Mouse (Mus musculus): ENCODE results near the gene Snrk.
A peak's percentile ranks its signal among the peaks of the same experiment; 100 is the strongest.

Gene Snrk

DNA sequence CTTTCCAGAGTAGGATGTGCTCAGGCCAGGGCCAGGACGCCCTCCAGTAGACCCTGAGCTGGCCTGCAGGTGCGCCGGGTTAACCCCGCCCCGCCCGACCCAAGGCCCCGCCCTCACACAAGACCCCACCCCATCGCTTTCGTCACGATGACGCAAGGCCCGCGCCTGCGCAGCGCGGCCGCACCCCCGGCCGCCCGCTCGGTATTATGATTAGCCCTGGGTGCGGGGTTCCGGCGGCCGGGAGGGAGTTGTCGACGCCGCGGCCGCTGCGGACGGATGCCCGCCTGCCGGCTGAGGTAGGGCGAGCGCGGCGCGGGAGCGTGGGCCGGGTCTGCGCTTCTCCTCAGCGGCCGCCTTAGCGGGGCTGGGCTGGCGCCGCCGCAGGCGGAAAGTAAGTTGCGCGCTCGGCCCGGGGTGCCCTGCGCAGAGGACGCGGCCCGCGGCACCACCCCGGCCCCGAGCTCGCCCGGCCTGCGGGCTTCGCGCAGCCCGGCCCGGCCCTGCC is at the start of gene Snrk:
TSS of gene Snrk (plus strand) at position 155 of the 505 bp plus-strand sequence.
- DNase-seq (ENCODE audit: low spot score in 2 of 2), result peak; percentile 52 to 84

DNA sequence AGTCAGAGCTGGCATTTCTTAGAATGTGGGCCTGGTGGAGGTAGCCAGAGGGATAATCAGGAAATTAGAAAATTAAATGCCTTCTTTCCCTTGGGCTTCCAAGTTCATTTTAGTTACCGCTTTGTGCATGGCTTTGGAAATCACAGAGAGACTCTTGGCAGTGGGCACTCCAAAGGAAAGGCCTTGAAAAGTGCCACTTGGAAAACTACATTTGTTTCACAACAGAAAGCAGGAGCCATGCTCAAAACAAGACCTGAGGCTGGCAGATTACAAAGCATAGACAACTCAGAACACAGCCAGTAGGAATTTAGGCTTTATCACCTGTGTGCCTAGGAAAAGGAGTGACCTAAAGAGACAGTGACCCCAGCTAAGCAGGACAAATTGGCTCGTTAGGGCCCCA is 49.4 kb upstream of the Snrk start:
- DNase-seq (ENCODE audit: low spot score in 2 of 2), result no peak

DNA sequence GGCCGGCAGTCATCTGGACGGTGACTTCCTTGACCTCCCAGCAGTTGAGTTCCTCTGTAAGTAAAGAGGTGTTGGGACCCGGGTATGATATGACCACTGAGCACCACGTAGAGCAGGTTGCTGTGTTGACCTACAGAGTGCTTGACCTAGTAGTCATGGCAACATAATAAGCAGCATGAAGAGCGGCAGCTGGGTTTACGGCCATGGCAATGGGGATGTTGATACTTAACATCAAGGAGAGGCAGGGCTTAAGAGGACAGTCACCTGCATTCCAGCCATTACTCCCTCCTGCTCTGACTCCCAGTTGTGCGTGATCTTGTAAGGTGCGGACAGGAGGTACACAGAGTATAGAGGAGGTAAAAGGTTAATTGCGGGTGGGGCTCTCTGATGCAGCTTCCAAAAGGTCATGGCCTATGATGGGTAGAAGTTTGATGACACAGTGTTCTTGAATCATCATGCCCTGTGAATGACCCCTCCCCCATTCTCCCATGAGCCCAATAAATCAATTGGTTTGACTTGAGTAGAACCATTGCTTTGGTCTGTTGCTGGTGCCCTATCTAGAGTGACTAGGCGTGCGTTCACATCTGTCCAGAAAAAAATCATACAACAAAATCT is 47.4 kb upstream of the Snrk start:
- no peak for DNase-seq (ENCODE audit: low spot score in 2 of 2)

DNA sequence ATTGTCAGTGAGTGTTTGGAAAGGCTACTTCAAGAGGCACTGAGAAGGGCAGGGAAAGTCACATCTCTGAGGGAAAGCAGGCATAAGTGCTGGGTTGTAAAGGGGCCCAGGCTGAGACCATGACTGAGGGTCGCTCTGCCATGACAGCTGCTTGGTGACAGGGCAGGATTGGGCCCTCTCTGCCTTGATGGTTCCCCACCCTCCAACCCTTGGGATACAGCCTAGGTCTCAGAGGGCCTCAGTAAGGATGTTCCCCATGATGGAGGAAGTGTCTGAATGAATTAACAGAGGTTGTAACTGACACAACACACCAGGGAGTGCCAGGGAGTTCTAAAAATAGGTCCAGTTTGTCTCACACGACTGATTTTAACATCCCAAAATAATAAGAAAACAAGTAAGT is 43.1 kb upstream of the Snrk start:
- DNase-seq (ENCODE audit: low spot score in 2 of 2), result no peak

DNA sequence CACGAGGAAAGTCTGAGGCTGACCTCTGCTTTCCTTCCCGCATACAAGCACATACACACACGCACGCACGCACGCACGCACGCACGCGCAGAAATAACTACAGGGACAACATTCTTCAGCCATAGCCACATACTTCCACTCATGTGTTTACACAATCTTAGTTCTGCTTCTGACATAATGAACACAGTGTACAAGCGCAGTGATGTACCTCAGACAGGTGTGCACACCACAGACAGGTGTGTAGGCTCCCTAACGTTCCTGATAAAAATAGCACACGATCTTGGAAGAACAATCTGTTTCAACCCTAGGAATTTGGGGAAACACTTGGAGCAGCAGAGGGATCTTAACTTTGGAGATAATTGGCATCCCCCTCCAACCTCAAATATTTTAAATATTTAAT is 42.5 kb upstream of the Snrk start:
- DNase-seq (ENCODE audit: low spot score in 2 of 2), result no peak

DNA sequence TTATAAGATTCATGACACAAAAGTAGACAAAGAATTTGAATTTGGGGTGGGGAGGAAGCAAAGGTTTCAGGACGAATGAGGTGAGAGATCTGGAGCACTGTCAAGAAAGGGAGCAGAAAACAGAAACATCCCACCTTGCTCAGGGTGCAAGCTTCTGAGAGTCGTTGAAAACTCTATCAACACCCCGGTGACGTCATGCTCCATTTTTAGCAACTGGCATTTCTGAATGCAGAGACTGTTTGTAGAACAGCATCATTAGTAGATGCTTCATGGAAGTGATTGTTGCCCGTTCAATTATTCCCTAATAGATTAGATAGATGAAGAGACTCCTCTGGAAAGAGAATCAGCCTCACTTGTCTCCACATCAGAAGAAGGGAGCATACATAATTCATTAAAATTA is 38.6 kb upstream of the Snrk start:
- peak in 1 of 2 experiments; percentile 33 for DNase-seq (ENCODE audit: low spot score in 2 of 2)

DNA sequence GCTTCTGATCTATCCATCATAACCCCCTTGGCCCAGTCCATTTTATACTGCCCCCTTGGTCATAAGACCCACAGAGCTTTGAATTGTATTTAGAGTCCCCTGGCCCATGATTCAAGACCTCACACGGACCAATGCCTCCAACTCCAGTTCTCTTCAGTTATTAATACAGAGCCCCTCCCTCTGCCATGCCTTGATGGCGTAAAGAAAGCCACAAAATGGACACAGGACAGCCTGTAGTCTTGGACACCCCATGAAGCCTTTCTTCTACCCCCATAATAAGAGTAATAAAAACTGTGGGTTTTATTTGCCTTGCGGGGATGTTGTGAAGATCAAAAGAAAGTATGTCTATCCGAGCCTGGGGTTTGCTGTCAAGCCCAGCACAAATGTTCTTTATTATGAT is 33.4 kb upstream of the Snrk start:
- DNase-seq (ENCODE audit: low spot score in 2 of 2), result no peak

DNA sequence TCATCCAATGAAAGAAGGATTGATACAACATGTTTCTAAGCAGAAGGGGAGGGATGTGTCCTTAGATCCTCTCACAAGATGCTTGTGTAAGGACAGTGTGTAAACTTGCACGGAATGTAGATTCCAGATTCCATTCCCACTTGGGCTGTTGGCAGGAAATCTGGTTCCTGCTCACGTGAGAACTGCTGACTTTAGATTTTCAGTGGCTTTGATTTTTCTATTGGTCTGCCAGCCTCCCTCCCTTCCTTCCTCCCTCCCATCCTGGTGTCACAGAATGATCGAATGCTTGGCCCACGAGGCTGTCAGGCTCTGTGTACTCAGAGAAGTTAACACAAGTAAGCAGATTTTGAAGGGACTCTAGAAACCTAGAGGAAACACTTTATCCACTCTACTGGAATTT is 32.9 kb upstream of the Snrk start:
- DNase-seq (ENCODE audit: low spot score in 2 of 2), result no peak

DNA sequence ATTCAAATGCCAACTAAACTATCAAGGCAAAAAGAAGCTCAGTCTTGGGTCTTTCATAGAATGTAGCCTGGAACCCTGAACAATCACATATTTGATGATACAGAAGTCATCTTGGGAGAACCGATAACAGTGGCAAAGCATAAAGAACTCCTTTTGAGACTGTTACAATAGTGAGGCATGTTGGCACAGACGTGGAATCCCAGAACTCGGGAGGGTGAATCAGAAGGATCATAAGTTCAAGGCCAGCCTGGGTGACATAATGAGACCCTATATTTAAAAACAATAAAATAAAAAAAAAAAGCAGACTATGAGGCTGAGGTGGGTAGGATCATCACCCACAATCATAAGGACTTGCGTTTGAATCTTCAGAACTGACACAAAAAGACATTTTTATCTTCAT is 32.4 kb upstream of the Snrk start:
- DNase-seq (ENCODE audit: low spot score in 2 of 2), result no peak

DNA sequence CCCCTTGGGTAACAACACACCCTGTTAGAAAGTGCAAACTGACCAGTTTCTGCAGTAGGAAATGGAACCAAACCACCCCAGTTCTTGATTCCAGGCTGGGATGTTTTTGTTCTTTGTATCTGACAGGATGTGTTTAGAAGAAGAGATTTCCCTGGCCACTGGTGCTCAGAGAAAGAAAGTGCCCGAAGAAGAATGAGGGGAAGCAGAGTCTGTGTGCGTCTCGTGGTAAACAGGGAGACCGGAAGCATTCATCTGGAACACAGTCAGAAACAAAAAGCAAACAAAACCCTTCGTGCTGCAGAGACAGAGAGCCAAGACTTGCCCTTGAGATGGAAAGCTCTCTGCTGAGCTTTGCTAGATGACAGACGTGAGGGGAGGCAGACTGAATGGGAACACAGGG is 32.0 kb upstream of the Snrk start:
- no peak for DNase-seq (ENCODE audit: low spot score in 2 of 2)

DNA sequence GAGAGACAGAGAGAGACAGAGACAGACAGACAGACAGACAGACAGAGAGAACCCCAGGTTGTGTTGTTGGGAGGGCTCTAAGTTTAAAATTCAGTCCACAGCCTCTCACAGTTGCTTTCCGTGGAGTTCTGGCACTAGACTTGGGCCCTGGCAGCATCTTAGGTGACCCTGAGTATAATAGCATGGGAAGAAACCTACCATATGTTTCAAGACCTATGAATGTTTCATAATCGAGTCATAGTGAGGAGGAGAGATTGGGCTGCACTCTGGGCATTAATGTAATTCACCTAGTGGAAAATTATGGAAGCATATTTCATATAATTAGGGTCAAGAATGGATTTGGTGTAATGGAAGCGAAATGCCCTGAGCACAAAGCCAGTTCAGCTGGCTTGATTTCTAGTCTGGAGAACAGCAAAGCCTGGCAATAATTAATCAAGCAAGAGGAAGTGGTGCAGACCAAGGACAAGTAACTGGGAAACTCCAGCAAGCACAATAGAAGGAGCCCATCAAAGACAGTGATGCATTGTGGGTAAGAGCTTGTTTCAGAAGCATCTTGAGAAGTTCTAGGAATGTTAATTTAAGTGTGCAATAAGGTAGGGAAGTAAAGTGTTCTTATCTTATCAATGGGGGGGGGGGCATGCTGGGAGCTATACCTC is 31.4 kb upstream of the Snrk start:
- DNase-seq (ENCODE audit: low spot score in 2 of 2), result peak in 1 of 2 experiments; percentile 8

DNA sequence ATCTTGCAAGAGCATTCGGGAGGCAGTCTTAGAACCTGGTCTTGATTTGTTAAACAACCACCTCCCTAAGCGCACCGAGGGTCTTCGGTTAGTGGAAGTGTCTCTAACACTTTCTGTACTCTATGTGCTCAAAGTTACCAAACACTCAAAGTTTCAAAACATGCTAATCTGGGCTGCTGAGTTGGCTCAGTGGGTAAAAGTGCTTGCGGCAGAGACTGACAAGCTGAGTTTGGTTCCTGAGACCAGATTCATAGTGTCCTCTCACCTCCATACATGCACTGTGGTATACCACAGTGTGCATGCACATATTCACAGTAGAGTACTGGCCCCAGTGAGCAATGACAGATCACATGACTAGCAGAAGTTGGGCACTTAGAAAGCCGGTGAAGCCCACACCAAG is 30.0 kb upstream of the Snrk start:
- DNase-seq (ENCODE audit: low spot score in 2 of 2), result no peak

DNA sequence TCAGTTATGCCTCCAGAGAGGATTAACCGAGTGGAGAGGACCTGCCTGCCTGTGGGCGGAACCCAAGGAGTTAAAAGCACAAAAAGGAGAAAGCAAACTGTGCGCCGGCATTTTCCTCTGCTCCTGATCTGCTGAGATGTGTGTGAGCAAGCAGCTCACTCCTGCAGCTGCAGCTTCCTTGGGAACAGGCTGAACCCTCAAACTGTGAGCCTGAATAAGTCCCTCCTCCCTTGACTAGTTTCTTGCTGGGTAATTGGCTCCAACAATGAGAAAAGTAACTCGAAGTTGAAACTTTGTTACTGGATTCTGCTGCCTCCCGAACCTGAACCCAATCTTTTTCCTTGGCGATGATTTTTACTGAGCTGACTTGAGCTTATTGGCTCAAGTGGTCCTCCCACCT is 25.9 kb upstream of the Snrk start:
- no peak for DNase-seq (ENCODE audit: low spot score in 2 of 2)

DNA sequence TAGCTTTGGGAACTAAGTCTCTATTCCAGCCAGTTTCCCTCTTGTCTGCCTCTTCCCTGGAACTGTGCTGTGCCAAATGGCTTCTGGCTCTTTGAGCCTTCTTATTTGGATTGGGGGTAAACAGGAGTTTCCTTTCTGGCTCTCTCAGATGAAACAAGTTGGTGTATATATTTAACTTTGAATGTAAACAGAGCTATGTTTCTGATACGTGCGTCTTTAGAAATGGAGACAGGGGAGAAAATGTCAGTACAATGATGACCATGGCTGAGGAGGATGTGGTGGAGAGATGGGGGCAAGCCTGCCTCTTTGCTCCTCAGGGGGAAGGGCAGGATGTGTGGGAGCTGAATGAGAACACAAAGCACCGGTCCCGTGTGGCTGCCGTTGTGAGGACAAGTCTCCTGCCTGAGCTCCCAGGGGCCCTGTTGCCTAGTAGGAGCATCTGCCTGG is 25.3 kb upstream of the Snrk start:
- no peak for DNase-seq (ENCODE audit: low spot score in 2 of 2)

DNA sequence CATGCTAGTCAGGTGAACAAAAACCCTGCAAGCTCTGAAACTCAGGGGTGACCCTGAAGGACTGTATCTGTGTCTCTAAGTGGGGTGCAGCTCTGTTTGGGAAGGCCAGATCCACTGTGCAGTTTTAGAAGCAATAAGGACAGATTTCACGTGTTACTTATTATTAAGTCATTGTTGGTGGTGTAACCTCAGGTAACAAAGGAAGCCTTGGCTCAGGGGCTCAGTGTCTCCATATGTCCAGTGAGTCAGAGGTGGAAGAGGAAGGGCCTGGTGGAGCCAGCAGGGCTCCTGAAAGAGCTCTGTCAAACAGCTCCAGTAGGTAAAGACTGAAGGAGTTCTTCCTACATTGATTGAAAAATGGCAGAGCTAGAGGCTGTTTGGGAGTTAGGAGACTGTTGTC is 22.9 kb upstream of the Snrk start:
- DNase-seq (ENCODE audit: low spot score in 2 of 2), result no peak

DNA sequence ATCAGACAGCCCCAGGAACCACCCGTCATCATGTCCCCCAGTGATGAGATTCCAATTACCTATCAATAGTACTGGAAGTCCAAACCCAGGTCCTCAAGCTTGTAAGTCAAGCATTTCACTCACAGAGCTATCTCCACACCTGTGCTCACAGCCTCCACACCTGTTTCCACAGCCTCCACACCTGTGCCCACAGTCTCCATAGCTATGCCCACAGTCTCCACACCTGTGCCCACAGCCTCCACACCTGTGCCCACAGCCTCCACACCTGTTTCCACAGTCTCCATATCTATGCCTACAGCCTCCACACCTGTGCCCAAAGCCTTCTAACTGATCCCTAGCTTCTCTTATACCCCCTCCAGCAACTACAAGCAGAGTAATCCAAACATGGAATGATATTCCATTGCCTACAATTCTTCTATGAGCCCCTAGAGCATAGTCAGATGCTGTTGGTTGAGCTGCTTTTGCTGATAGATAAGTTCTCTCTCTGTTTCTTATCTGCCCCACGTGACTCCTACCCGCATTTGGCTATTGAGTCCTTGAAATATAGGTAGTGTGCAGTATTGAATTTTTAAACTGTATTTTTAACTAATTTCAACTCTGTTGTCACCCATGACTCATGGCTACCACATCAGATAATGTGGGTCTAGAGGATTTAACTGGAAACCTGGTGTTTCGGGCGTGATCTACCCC is 20.1 kb upstream of the Snrk start:
- no peak for DNase-seq (ENCODE audit: low spot score in 2 of 2)

DNA sequence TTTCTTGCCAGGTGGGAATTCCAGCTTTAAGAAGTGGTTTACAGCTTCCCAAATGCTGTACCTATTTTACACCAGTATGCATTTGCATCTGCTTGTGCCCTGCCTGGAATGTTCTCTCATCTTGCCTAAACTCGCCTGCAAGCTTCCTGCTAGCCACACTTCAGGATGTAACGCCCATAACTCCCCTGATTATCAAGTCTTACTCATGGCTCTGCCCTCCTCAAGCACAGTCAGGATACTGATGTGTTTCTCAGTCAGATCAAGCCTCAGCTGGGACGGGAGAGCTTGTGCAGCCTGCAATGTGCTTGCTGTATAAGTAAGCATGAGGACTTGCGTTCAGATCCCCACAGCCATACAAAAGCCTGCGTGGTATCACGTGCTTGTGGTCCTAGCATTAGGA is 19.5 kb upstream of the Snrk start:
- DNase-seq (ENCODE audit: low spot score in 2 of 2), result no peak

DNA sequence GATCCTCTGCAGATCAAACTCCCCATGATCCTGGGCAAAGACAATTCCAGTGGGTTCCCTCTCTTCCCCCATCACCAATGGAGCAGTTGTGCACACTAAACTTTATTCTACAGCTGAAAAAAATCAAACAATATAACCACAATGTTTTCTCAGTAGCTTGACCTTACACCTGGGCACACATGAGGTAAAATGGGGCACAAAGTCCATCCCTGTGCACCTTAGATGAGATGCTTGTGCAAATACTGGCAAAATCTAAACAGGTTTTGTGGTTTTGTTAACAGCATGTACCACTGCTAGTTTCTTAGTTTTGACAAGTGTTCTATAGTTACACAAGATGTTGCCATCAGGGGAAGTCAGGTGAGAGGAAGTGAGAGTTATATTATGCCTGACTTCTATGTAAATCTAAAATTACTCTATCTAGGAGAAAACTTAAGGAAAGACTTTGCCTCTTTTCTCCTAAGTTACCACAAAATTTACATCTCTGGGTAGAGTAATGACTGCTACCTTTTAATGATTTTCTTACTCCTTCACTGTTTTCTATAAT is 16.4 kb upstream of the Snrk start:
- no peak for DNase-seq (ENCODE audit: low spot score in 2 of 2)

DNA sequence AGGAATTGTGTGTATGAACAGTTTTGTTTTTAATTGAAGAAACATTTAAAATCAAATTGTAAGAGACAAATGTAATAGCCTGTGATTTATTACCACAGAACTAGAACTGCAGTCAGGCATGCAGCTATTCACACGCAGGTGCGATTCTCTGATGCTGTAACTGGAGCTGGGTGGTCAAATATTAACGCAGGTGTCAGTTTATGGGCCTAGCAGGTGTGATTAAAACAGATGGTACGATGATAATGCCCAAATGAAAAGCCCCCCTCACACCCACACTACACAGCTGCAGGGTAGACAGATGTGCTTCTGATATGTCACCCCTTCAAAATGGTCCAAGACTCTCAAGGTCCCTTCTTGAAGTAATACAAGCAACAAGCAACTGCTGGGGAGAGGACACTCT is 15.9 kb upstream of the Snrk start:
- DNase-seq (ENCODE audit: low spot score in 2 of 2), result no peak

DNA sequence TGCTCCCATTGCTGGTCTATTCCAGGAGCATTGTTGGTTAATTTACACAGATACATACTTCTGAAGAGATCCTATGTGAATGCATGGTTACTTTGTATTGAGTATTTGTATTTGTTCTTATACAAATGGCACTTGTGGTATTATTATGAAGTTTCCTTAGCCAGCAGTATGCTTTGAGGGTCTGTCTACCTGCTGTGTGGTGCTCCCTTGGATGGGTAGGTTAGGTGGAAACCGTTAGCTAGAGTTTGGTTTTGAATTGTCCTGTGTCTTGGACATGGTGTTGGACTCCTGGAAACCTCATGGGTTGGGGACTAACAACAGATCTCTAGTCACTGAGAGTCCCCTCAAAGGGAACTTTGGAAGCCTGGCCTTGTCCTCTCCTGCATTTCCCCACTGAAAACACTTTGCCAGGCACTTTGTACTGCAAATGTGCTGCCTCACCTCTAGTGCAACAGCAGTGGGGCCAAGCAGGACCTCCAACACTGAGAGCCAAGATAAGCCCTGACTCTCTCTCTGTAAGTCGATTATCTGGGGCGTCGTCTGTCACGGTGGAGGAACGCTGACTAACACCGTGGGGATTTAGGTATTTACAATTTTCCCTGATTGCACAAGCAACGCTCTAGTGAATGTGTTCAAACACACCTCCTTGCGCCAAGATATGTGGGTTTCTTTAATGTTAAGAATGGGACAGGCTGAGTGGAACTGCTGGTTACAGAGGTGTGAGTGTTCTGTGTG is 13.3 kb upstream of the Snrk start:
- DNase-seq (ENCODE audit: low spot score in 2 of 2), result no peak

DNA sequence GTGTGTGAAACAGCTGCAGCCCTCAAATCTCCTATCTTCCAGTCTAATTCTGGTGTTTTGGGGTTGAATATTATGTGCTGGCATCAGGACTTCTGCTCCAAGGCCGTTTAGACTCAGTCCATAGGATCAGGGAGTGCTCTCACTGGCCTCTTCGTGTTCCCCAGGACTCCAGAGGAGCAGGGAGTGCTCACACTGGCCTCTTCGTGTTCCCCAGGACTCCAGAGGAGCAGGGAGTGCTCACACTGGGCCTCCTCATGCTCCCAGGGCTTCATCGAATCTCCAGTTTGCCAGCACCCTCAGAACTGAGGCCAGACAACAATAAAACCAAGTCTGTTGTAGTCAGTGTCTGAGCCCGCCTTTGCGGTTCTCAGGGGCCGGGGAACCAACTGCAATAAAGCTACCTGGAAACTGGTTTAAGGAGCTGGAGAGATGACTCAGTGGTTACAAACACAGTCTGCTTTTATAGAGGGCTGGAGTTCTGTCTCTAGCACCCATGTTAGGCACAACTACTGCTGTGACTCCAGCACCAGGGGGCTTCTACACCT is 12.7 kb upstream of the Snrk start:
- no peak for DNase-seq (ENCODE audit: low spot score in 2 of 2)

Measured in left cerebral cortex, adult 9 months (tissue).